Mouse (Mus musculus) heart, adult 2 months (tissue): Measurements from ENCODE around the gene Gm49776.

Experiments used
- CTCF ChIP-seq: fragments of 200-600 bp; IDR thresholded peaks from 2 replicates; pipeline ENCODE4 v1.8.1; 2022; ENCODE audit warnings: antibody characterized with exemption, mild to moderate bottlenecking, moderate library complexity
- EP300 ChIP-seq: fragments of 200-500 bp; IDR thresholded peaks from 2 replicates; pipeline ENCODE4 v1.6.1; 2011; ENCODE audit warnings: low read depth, low read length, control low read depth; ENCODE audit not compliant: insufficient read depth

GRCm38 (mm10) chr16:18234671-18235388 is 23.3 kb downstream of the Gm49776 start, which contains the start of gene Zdhhc8:
- no peak for TF ChIP-seq EP300
- 0 out of 2 replicates have a peak, but pooled peaks have one; percentile 11 for TF ChIP-seq CTCF
